Mouse (Mus musculus) embryo, embryonic 11 days (tissue): ENCODE measurements around the gene Cald1.

Experiments used
- DNase-seq: peaks from one replicate; pipeline ENCODE4 v3.0.0-alpha.2; 2015

The Cald1 gene

DNA sequence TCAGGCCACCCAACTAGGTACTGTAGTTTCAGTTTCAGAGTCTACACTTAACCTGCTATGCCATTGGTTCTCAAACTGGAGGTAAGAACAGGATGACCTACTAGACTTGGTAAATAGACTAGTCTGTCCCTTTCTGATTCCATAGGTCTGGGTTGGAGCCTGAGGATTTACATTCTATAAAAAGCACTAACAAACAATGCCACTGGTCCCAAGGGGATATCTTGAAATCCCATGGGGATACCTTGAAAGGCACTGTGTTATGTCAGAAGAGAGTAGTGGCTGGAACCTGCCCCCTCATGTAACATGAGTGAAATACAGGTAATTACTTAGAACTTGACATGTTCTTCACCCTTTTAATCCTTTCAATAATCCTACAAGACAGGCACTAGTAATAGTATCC lies 178.1 kb downstream of the Cald1 start:
- no peak for DNase-seq

DNA sequence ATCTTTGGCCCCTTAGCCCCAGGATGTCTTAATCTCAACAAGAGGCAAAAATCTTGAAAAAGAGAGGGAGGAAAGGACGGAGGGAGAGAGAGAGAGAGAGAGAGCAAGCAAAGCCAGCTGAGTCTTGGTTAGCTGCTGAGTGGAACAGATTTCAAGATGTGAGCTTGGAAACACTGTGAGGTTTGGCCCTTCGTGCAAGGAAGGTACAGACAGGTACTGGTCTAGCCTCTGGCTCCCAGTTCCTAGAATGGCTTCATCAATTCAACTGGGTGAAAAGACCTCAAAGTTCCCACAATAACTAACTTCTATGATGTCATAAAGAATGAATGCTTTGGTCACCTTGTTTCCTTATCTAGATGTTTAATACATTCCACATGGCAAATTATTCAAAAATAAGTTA lies 178.8 kb downstream of the Cald1 start:
- DNase-seq = no peak

DNA sequence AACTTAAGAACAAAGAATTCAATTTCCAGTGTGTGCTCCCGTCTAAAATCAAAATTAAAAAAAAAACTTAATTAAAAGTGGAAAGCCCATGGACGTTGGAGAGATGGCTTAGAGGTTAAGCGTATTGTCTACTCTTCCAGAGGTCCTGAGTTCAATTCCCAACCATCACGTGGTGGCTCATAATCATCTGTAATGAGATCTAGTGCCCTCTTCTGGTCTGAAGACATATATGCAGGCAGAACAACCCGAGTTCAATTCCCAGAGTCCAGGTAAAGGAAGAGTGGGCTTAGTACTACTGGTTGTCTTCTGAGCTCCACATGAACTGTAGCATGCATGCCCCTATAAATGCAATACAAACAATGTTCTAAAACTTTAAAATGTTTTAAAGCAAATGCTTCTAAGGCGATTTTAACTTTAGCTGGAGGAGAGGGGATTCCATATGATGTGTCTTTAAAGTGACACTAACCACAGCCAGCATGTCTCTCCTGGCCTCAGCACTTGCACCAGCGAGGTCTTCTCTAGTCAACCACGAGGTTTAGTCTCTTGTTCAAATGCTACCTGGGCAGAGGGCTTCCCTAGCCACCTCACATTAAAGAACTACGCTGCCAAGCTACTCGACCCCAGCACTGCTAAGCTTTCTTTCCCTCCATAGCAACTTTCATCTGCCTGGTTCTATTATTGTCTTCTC lies 179.8 kb downstream of the Cald1 start:
- DNase-seq = peak; percentile 11

DNA sequence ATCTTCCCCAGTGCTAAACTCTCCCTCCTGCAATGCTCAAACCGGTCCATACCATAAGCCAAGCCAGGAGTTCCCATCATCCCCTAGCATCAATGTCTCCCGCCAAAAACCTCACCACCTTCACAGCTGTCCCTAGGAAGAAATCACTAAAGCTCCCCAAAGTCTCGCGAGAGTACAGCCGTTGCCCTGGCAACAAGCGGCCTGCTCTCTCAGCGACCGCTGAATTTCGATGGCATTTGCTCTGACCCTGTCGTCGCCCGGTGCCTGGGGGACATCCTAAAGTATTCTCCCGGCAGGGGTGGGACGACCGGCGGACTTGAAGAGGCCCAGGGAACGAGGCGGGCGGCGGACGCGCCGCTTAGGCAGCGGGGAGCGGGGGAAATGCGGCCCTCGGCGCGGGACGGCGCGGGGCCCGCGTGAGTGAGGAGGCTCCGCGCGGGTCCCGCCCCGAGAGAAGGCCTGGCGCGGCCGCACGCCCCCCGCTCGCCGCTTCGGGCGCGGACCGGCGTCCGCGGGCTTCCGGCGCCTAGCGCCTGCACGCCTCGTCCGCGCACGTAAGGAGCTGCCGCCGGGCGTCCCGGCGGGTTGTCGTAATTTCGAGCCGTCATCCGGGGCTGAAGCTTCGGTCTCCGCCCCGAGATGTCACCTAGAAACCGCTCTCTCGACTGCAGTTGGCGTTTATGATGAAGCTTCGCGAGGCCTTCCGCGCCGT lies 182.1 kb downstream of the Cald1 start, which contains the start of gene Agbl3:
Gene Agbl3 (plus strand): TSS at position 202 of the 712 bp plus-strand sequence.
- peak; percentile 97 for DNase-seq

DNA sequence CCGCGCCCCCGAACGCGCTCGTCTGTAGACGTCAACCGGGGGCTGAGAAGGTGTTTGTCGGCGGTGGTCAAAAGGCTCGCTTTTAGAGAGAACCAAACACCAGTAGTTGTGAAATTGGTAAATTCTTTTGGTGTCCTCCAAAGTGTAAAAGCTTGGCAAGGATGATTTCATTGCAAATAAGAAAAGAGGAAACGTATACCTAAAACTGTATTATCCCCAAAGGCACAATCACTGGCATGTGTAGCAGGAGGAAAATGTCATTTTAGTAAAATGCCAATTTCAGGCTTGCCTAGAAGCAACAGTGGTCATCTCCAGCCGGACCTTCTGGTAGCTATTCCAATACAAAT lies 182.6 kb downstream of the Cald1 start:
- DNase-seq = no peak

DNA sequence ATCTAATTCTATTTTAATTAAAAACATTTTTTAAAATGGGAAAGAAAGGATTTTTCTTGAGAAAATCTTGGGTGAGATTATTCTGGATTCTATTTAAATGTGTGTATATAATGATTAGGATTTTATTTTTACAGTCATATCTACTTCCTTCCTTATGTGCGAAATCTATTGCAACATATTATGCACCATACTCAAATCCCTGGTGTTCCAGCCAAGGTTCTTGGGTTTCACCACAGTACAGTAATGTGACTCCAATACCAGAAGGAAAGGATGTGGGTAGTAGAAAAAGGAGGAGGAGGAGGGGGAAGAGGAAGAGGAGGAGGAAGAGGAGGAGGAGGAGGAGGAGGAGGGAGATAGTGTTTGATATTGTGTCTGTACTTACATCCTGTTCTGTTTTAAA lies 184.2 kb downstream of the Cald1 start:
- DNase-seq = no peak

DNA sequence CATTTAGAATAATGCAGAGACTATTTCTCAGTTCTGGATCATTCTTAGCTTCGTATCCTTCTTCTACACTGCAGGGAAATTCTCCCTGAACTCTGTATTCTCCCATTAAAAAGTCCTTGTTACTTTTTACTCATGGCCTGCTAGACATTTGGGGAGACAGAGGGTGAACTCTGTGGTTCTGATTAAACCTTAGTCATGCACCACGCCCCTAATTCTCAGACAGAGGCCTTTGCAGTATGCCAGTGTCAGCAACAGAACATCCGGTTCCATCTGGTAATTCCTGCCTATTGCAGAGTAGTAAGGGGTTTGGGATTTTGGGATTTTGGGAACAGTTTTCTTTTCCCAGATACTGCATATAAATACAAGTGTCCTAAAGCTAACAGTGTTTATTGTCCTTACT lies 198.6 kb downstream of the Cald1 start:
- no peak for DNase-seq

DNA sequence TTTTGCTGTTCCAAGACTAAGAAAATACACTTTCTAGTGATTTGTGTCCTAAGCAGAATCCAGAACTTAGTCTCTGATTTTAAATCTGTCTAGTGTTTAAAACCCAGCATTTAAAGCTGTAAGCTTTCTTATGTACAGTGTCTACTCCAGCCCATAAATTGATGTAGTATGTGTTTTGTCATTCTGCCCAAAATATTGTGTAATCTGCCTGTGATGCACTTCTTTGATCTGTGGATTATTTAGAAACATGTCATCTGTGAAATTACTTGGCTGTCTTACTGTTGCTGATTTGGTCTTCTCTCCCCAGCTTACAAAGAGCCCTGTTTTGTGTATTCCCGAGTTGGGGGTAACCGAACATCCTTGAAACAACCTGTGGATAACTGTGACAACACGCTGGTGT lies 199.6 kb downstream of the Cald1 start:
- no peak for DNase-seq

DNA sequence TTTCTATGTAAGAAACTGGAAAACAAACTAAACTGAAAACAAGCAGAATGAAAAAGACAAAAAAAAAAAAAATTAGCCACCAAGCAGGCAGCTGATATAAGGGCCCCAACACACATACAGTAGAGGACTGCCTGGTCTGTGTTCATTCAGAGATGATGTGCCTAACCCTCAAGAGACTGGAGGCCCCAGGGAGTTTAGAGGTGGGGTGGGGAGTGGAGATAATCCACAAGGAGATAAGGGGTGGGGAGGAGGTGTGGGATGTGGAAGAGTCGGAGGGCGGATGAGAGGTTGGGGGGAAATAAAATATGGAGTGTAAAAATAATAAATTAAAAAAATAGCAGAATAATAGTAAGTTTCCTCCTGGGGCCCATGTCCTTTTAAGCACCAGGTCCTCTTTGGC lies 207.3 kb downstream of the Cald1 start:
- DNase-seq = no peak

DNA sequence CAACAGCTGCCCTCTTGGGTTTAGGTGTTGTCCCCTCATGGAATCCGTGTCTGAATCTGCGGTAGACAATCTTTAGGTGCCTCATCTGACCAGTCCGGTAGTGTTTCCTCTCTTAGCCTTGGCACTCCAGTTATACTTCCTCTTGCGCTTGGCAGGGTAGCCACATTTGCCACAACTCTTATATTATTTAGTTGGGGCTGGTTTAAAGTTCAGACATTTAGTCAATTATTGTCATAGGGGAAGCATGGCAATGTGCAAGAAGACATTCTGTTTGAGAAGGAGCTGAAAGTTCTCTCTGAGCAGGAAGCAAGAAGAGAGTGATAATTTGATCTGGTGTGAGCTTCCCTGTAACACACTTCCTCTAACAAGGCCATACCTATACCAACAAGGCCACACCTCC lies 212.4 kb downstream of the Cald1 start:
- DNase-seq = no peak

DNA sequence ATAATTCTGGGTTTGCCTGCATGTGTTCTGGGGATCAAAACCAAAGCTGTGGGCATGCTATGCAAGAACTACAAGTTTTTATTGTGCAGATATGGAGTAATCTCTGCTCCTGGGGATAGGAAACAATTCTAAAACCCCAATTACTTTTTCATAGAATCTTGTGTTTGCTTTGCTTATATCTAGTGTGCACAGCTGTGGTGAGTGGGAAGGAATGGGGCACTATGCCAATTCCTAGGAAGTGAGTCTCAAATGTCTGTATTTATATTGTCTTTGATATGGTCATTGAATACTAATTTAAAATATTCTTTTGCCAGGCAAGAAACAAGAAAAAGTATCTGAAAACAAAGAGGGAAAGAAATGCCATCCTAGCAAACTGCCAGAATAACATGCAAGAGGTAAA lies 226.1 kb downstream of the Cald1 start:
- DNase-seq = no peak
